Mouse (Mus musculus) adrenal gland, adult 8-10 months (tissue): ENCODE results near the gene Rin3. TPM values are rescaled to one million over a fixed set of nuclear protein-coding genes. Genes with fewer than 3 reads are reported as not detected.

Experiments used
- DNase-seq: peaks from one replicate; pipeline ENCODE4 v3.0.0; 2022
- total RNA-seq, 4 experiments: library from RNA; stranded (reverse); gene quantifications; 2 replicates each; pipeline ENCODE4 v1.2.4; 2022

Rin3 gene
- total RNA-seq, 4 experiments from 2014 or later = 11.3 to 18.2 (median 14.0) TPM

DNA sequence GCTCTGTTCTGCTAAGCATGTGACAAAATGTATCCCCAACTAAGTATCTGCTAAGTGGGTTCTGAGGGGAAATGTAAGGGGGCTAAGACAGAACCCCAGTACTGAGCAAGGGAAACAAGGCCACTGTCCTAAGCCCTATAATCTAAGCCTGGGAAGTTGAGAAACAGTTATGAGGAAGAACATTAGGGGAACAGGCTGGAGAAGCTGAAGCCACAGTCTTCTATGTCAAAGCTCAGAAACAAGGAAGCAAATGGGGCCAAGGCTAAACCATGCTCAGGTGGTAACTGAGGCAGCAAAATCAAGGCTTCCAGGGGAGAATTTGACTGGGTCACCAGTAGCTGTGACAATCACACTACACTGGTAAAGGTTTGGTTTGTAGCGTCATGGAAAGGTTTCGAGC lies 50.3 kb downstream of the Rin3 start:
- no peak for DNase-seq

DNA sequence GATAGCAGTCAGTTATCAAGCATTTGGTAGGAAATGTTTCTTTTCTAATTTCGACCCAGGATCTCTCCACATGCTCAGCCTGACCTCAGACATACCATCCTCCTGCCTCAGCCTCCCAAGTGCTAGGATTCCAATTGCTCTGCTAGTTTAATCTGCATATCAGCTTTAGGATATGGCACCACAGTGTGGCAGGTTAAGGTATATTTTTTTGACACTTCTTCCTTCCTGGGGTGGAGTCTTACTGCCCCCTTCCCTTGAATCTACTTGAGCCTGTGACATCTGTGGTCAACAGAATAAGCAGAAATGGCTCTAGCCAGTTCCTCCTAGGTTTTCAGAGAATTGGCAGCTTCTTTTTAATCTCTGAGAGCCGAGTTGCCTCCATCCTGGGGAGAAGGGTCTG lies 56.2 kb downstream of the Rin3 start:
- no peak for DNase-seq

DNA sequence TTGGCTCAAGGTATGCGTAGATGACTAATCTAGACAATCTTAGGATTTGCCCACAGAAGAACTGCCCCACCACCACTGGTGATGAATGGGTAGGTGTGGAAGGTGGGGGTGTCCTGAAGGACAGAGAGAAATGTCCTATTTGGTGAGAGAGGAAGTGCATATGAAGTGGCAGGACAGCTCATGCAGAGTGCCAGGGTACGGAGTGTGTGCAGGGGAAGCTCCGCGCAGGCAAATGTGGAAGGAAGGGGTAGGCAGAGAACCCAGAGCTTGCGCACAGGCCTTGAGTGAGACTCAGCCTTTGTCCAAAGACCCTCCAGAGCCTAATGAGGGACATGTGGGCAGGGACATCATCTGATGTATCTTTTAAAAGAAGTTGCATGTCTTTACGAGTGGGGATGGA lies 57.6 kb downstream of the Rin3 start:
- no peak for DNase-seq

DNA sequence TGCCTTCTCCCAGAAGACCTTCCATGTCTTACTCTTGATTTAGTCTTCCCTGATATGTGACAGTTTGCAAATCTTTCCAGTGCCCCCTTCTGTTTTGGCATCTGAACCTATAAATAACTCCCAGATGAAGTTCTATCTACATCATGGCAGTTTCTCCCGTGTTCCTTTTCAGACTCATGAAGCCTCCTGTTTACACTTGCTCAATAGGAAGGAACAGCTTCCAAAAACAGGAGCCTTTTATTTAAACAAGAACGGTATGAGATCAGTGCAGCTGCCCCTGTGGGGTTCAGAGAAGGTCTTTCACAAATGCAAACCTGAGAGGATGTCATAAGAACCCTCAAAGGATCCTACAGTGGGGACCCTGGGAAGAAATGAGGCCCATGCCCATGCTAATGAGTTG lies 59.3 kb downstream of the Rin3 start:
- DNase-seq = no peak

DNA sequence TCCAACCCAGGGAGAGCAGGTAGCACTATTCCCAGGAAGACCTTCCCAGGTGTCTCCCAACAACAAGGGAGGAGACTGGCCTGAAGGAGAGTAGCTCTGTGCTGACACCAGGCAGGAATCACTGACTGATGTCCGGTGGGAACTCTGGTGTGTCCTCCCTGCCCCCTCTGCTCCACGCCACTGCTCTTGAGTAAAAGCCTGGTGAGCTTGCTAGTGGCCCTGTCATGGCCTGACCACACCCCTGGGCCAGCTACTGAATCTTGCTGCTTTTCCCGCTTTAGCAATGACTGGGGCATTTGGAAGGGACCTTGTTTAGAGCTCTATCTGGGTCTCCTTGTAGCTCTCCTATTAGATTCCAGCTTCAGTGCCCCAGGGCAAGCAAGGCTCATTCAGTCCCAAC lies 59.8 kb downstream of the Rin3 start:
- no peak for DNase-seq

DNA sequence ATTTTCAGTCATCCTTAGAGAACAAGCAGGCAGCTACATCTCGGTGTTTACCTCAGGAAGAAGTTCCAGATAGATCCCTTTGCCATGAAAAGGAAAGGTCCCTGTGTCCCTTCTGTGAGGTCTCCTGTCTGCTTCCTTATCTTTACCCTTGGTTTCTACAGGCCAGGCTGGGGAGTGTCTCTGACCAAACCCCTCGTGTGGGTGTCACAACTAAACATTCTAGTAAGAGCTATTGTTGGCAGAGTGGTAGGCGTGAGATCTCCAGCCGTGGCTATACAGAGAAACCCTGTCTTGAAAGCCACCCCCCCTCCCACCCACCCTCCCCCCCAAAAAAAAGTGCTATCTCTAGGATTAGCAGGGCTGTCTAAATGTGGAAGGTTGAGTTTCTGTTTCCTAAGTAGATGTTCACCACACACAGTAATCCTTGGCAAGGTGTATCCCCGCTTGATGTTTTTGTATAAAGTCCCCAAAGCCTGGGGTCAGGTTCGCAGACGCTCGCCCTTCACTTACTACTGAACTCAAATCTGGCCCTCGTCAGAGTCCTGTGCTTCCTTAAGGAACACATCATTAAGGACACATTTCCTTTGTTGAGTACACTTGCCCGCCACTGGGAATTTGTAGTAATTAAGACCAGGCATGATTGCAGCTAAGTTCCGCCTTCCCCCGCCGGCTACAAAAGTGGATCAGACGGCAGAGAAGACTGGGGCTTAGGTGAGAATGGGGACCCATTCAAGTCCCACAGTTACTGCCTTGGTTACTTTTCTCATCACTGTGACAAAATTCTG lies 62.4 kb downstream of the Rin3 start:
- no peak for DNase-seq

DNA sequence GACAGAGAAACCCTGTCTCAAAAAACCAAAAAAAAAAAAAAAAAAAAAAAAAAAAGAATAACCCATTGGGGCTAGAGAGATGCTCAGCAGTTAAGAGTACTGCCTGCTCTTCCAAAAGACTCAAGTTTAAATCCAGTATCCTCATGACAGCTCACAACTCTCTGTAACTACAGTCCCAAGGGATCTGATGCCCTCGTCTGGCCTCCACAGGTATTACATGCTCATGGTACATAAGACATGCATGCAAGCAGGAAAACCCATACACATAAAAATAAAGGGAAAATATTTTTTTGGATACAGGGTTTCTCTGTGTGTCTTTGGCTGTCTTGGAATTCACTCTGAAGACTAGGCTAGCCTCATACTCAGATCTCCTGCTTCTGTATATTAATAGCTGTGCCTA lies 63.7 kb downstream of the Rin3 start:
- DNase-seq = no peak

DNA sequence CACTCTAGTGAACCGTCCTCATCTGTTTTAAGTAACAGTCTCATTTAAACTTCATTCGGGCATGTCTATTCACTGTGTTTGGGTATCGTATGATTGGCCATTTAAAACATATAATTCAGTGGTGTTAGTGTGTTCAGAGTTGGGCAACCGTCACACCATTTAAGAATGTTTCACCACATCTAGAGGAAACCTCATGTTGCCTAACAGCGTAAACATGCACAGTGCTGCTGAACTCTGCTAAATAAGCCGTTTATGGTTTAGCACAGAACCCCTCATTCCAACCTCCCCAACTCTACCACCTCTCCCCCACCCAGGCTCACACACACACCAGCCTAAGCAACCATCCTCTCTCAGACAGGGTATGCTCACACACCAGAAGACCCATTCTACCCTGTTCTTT lies 65.6 kb downstream of the Rin3 start:
- no peak for DNase-seq

DNA sequence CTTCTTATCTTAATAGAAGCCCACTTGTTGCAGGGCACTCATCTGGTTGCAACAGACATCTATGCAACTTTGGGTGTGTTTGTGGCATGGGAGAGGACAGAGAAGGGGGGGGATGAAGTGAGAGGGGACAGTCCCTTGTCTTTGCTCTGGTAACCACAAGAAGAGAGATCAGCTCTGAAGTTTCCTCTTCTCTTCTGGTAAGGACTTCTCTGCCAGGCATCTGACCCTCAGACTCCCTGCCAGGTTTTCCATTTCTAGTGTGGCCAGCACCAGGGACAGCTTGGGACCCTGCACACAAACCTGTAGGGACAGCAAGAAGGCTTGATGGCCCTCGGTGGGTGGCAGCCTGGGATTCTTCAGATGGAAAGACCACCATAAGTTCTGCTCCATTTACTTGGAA lies 68.1 kb downstream of the Rin3 start:
- DNase-seq = no peak

DNA sequence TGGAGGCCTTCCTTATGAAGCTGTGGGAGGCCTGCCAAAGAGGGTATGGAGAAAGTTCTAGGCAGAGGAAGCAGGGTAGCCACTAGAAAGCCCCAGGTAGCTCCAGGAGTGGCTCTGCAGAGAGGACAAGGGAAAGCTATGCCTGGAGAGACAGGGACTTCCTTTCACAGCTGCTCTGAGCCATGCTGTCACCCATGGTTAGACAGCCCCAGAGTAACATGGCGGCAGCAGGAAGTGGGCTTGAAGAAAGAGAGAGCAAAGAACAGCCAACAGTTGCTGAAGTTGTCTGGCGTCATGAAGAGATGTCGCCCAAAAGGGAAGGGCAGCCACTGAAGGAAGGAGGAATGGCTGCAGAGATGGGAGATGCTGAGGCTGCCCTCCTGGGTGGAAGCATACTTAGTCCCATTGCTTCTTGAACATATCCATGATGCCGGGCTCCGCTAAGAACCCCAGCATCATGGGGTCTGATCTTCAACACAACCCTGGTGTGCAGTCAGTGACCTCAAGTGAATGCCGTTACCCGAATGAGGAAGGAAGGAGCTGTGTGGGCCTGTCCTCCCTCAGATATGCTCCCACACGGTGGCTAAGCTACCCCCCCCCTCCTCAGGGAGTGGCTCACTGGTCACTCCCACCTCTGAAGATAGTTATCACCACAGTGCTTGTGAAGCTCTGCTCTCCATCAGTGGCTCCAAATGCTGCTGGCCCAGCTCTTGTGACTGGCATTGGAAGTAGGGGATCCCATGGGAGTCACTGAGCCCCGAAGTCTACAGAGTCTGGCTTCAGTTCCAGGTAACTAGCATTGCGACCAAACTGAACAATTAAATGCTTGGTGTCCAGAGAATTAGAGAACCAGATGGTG lies 71.5 kb downstream of the Rin3 start:
- no peak for DNase-seq

DNA sequence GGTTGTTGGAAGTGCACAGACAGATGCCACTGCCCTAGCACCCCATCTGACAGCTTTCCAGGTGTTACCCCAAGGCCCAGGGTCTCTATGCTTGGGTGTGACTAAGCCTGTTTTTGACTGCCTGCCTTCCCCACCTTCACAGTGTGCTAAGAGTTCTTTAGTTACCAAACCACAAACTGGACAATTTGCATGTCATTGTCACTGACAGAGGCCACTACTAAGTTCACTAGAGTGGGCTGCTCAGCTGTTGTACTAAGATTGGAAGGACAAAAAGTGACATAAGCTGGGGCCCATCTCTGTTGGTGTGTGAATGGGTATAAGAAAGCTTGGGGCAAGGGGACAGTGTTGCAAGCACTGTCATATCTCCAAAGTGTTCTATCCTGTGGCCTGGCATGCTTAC lies 72.9 kb downstream of the Rin3 start:
- no peak for DNase-seq

DNA sequence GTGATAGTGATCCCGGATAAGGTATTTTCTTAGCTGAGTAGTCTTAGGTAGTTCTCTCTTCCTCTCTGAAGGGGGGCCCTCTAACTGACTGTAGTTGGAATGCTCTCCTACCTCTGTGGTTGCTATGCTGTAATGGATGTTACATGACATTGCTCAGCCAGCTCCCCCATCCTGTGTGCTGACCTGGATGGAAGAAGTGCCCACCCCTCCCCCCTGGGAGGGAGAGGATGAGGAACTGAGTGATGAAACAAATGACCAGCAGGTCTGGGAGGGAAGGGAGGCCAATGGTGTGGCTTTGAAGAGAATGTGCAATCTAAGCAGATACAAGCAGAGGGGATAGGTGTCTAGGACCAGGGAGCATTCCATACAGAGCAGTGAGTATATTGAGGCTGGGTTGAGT lies 73.9 kb downstream of the Rin3 start:
- no peak for DNase-seq

DNA sequence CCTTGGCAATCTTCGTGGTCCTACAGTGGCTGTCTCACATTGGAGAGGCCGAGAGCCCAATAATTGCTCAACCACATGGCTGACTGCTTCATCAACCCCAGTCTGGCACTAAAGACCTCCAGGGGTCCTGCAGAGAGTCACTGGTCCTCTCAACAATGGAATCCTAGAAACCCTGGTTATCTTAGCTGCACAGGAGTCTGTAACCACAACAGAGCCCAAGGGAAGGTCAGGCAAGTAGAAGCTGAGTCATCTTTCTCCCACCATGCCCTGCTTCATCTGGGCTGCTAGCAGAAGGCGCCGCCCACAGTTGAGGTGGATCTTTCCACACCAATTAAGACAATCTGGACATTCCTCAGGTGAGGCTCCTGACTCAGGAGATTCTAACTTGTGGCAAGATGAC lies 76.5 kb downstream of the Rin3 start:
- no peak for DNase-seq

DNA sequence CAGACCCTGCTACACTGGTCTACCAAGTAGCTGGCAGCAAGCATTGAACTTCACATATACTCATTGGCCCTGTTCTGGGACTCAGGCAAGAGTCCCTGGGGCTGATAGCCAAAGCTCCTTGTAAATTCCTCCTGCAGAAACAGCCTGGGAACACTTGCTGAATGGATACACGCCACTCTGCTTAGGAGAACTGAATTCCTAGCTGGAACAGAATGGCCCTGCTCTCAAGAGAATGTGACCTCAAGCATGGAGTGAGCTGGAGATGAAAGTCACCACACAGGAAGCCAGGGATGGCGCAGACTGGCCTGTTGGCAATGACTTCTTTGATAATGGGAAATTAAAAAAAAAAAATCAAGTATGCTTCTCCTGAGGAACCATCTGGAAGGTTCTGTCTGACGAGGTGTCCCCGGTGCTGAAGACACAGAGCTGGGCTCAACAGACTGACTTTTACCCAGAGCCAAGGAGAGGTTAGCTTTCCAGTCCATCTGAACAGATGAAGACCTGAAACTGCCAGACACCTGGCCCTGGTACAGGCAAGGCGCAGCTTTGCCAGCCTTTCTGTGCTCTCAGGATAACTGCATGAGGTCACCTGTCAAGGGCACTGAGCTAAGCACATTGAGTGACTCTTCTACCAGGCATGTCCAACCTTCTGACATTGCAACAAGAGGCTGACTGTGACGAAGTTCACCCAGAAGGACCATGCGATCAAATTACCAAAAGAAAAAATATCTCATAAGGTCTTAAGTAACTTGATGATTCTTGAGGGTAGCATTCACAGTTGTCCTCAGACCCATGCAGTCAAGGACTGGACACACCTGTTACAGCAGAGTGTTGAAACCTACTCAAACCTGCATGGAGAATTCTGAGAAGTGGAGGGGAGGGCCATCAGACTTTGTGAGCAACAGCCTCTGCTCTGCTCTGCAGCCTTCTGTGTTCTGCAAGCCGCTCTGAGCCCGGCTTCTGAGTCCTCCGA lies 78.6 kb downstream of the Rin3 start:
- DNase-seq = no peak

DNA sequence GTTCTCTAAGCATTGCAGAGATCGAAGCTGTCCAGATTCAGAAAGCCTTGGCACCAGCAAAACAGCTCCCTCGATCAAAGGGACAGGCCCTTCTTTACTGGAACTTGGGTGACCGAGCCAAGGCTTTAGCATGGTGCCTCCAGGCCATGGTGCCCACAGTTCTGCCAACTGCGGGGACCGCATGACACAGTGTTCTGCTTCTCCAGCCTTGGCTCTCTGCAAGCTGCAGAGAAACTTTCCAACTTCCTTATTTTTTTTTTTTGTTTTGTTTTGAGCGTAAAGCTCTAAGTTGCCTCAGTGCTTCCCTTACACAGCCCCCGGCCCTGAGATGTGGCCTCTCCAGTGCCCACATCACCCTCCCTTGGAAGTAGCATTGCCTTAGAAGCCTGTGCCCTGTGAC lies 82.2 kb downstream of the Rin3 start:
- no peak for DNase-seq

DNA sequence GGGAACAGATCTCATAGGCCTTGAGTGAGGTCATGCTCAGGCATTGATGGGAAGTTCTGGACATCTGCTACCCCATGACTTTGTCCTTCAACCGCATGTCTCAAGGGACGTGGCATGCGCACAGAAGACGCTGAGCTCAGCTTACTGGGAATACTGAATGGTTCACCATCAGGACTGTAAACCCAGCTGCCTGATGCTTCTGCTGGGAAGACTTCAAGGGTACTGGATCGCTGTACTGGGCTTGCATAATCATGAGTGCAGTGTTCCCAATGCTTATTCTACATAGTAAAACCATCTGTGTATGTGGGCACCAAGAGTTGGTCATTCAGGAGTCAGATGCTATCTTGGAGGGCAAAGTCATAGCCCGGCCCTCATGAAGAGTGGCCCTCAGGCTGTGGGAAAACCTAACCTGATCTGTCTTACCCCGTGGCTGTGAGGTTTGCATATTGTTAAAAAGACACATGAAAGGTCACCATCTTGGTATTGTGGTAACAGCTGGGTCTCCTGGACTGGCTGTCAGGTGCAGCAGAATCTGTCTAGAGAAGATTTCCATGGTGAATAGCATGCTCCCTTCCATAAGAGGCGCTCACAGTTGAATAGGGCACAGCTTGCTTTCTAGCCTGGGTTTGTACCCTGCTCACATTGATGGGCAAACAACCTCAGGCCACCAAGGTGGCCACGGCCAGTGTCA lies 83.4 kb downstream of the Rin3 start:
- no peak for DNase-seq

DNA sequence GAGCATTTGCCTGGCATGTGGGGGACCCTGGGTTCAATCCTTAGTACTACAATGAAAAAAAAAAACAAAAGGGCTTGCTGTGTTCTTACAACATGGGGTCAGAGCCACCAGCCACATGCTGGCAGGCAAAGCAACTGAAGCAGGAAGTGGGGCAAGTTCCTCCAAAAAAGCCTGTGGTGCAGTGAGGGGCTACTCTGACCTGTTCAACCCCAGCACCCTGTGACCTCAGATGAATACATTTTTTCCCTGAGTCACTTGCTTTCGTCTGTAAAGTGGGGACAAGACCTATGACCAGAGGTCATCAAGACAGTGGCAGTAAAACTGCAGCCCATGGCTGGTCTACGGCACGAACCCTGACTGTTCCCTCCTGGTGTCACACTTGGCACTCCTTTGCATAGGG lies 84.2 kb downstream of the Rin3 start:
- no peak for DNase-seq

DNA sequence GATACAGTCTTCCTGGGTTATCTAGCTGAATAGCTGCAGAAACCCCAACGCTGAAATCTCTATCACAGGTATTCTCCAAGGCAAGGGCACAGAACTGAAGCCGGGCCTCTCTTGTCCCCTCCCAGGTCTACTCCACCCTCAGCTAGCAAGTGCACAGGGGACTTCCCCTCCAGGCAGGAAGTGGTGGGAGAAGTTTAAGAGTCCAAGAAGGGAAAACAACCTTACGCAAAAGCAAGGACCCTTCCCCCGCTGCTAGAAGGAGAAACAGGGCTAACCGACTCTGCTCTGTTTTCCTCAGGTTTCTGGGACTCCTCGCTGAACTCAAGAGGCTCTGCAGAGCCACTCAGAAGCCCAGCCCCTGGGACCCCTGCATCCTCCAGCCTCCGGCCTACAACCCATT lies 85.2 kb downstream of the Rin3 start:
- no peak for DNase-seq

DNA sequence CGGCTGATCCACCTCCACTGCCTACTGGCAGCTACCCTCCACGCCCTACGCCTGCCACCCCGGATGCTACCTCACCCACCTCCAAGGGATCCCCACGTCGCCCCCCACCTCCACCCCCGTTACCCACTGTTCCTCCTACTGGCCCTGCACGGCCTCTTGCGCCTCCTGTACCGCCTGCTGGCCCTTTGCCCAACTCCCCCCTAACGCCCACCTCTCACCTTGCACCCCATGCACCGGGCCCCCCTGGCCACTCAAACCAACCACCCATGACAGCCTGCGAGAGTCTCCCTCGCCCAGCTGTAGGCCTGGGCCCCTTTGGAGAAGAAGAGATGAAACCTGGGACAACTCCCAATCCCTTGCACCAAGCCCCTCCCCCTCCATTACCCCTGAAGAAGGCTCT lies 85.7 kb downstream of the Rin3 start:
- DNase-seq = no peak

DNA sequence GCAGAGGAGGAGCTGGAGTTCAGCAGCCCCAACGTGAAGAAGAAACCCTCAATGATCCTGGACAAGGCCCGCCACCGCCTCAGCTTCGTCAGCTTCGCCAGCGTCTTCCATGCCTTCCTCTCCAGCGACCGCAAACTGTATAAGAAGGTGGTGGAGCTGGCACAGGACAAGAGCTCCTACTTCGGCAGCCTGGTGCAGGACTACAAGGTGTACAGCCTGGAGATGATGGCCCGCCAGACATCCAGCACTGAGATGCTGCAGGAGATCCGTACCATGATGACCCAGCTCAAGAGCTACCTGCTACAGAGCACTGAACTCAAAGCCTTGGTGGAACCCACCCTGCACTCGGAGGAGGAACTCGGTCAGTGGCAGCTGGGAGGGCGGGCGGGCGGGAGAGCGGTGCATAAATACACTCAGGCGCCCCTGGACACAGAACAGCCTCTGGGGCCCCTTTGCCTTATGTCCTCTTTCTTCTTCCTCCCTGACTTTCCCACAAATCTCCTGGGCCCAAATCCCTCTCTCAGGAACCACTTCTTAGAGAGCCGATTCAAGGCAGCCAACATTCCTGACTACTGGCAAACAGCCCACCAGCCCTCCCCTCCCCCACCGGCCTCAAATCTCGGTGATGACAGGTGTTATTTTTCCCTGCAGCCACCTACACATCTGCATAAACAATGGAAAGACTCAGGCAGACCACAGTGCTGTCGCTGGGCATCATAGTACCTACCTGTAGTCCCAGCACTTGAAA lies 86.8 kb downstream of the Rin3 start:
- DNase-seq = no peak

DNA sequence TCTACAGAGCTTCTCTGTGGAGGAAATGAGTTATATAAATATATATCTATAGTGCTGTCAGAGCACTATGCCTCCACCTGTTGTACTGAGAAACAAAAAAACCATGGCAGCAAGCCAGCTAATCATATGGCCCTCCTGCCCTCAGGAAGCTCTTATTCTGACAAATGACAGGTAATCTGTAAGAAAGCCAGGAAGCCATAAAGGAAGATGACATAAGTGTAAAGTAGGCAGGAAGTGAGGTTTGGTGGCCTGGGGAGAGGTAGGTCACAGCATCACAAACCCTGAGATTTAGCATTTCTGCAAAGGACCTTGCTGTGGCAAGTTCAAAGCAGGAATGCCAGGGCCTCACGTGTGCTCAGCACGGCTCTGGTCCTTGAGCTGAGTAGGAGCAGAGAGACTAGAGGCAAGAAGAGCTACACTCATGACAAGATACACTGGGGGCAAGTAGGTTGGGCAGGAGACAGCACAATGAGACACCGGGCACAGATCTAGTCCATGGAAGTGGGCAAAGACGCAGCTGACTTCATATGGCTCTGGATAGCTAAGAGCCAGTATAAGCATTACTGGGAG lies 88.2 kb downstream of the Rin3 start:
- peak; percentile 62 for DNase-seq
